Mouse (Mus musculus): ENCODE measurements around the gene Numbl. TPM values are rescaled to one million over a fixed set of nuclear protein-coding genes. Genes with fewer than 3 reads are reported as not detected.

Numbl gene
- total and polyA plus RNA-seq, 3 experiments, result 1.3 to 5.7 (median 4.5) TPM

GRCm38 (mm10) chr7:27231693-27232331, 26.4 kb upstream of the Numbl start:
- Histone ChIP-seq H3K4me3 (ENCODE audit: low read depth, low read length) (no peak overlapping the region), H3K27me3 (ENCODE audit: insufficient read depth, low read length) (no peaks in the 10 kb centered on the region), H3K9me3 (replicated peaks) (no peaks in the 10 kb centered on the region), H3K4me1 (ENCODE audit: insufficient read depth, low read depth, low read length) (peaks cover 52% of the 10 kb centered on the region), H3K36me3 (replicated peaks) (peaks cover 29% of the 10 kb centered on the region)
- DNase-seq (ENCODE audit: low spot score), result no peak
- no peak for ATAC-seq (ENCODE audit: extremely low read depth, insufficient number of reproducible peaks, low FRiP score, poor library complexity, severe bottlenecking)
- TF ChIP-seq GATA1 (IDR thresholded peaks at IDR 0.05; ENCODE audit: borderline replicate concordance, low read length) (no peak), GATA2 (IDR thresholded peaks at IDR 0.05; ENCODE audit: borderline replicate concordance, low read depth, low read length) (no peak), CTCF (IDR thresholded peaks at IDR 0.05; ENCODE audit: low read depth, low read length) (no peak), POLR2AphosphoS5 (IDR thresholded peaks at IDR 0.05; ENCODE audit: insufficient replicate concordance, low read depth, low read length) (no peak), TAL1 (conservative IDR thresholded peaks at IDR 0.05; ENCODE audit: low read depth, low read length) (no peak)

GRCm38 (mm10) chr7:27232781-27233281, 25.4 kb upstream of the Numbl start, which contains the start of gene Coq8b:
Coq8b (plus strand) TSS chr7:27233023.
- no peaks in the 10 kb centered on the region for H3K27me3 ChIP-seq (ENCODE audit: insufficient read depth, low read length)
- DNase-seq (ENCODE audit: low spot score), result peak; percentile 97
- TF ChIP-seq POLR2AphosphoS5 (IDR thresholded peaks at IDR 0.05; ENCODE audit: insufficient replicate concordance, low read depth, low read length) (no peak), GATA2 (IDR thresholded peaks at IDR 0.05; ENCODE audit: borderline replicate concordance, low read depth, low read length) (no peak), TAL1 (conservative IDR thresholded peaks at IDR 0.05; ENCODE audit: low read depth, low read length) (no peak), GATA1 (IDR thresholded peaks at IDR 0.05; ENCODE audit: borderline replicate concordance, low read length) (no peak), CTCF (IDR thresholded peaks at IDR 0.05; ENCODE audit: low read depth, low read length) (no peak)

GRCm38 (mm10) chr7:27233300-27233699, 24.9 kb upstream of the Numbl start:
- peak overlapping the region; percentile 77 for H3K4me3 ChIP-seq (ENCODE audit: low read depth, low read length)
- no peaks in the 10 kb centered on the region for H3K9me3 ChIP-seq (replicated peaks)
- H3K36me3 ChIP-seq (replicated peaks), result peaks cover 38% of the 10 kb centered on the region
- DNase-seq (ENCODE audit: low spot score), result no peak
- TF ChIP-seq TAL1 (conservative IDR thresholded peaks at IDR 0.05; ENCODE audit: low read depth, low read length) (no peak), CTCF (IDR thresholded peaks at IDR 0.05; ENCODE audit: low read depth, low read length) (no peak), GATA1 (IDR thresholded peaks at IDR 0.05; ENCODE audit: borderline replicate concordance, low read length) (no peak), POLR2AphosphoS5 (IDR thresholded peaks at IDR 0.05; ENCODE audit: insufficient replicate concordance, low read depth, low read length) (no peak), GATA2 (IDR thresholded peaks at IDR 0.05; ENCODE audit: borderline replicate concordance, low read depth, low read length) (no peak)
- no peaks in the 10 kb centered on the region for H3K27me3 ChIP-seq (ENCODE audit: insufficient read depth, low read length)
- H3K4me1 ChIP-seq (ENCODE audit: insufficient read depth, low read depth, low read length), result peaks cover 42% of the 10 kb centered on the region
- ATAC-seq (ENCODE audit: extremely low read depth, insufficient number of reproducible peaks, low FRiP score, poor library complexity, severe bottlenecking), result no peak

More at GRCm38 (mm10) chr7:27232781-27233281, 25.4 kb upstream of the Numbl start, which contains the start of gene Coq8b:
- Histone ChIP-seq H3K36me3 (replicated peaks) (peaks cover 35% of the 10 kb centered on the region), H3K9me3 (replicated peaks) (no peaks in the 10 kb centered on the region), H3K4me3 (ENCODE audit: low read depth, low read length) (peak within 1 kb of the TSS; percentile 77), H3K4me1 (ENCODE audit: insufficient read depth, low read depth, low read length) (peaks cover 45% of the 10 kb centered on the region)
- peak; percentile 91 for ATAC-seq (ENCODE audit: extremely low read depth, insufficient number of reproducible peaks, low FRiP score, poor library complexity, severe bottlenecking)

- Histone ChIP-seq H3K4me1 (ENCODE audit: insufficient read depth, low read depth, low read length) (peaks cover 34% of the 10 kb centered on the region), H3K4me3 (ENCODE audit: low read depth, low read length) (no peak overlapping the region), H3K27me3 (ENCODE audit: insufficient read depth, low read length) (no peaks in the 10 kb centered on the region), H3K36me3 (replicated peaks) (peaks cover 60% of the 10 kb centered on the region), H3K9me3 (replicated peaks) (no peaks in the 10 kb centered on the region)
- ATAC-seq (ENCODE audit: extremely low read depth, insufficient number of reproducible peaks, low FRiP score, poor library complexity, severe bottlenecking) (no peak), DNase-seq (ENCODE audit: low spot score) (no peak)
- no peak for TF ChIP-seq POLR2AphosphoS5 (IDR thresholded peaks at IDR 0.05; ENCODE audit: insufficient replicate concordance, low read depth, low read length)
- no peak for TF ChIP-seq CTCF (IDR thresholded peaks at IDR 0.05; ENCODE audit: low read depth, low read length)
- TF ChIP-seq GATA2 (IDR thresholded peaks at IDR 0.05; ENCODE audit: borderline replicate concordance, low read depth, low read length), result no peak
Measured at GRCm38 (mm10) chr7:27235726-27236125, 22.5 kb upstream of the Numbl start.

GRCm38 (mm10) chr7:27237527-27237926, 20.7 kb upstream of the Numbl start:
- H3K9me3 ChIP-seq (replicated peaks), result no peaks in the 10 kb centered on the region
- no peak for ATAC-seq (ENCODE audit: extremely low read depth, insufficient number of reproducible peaks, low FRiP score, poor library complexity, severe bottlenecking)
- H3K27me3 ChIP-seq (ENCODE audit: insufficient read depth, low read length), result no peaks in the 10 kb centered on the region
- H3K4me3 ChIP-seq (ENCODE audit: low read depth, low read length), result no peak overlapping the region
- DNase-seq (ENCODE audit: low spot score), result no peak
- TF ChIP-seq GATA1 (IDR thresholded peaks at IDR 0.05; ENCODE audit: borderline replicate concordance, low read length) (no peak), CTCF (IDR thresholded peaks at IDR 0.05; ENCODE audit: low read depth, low read length) (no peak), POLR2AphosphoS5 (IDR thresholded peaks at IDR 0.05; ENCODE audit: insufficient replicate concordance, low read depth, low read length) (no peak), TAL1 (conservative IDR thresholded peaks at IDR 0.05; ENCODE audit: low read depth, low read length) (no peak), GATA2 (IDR thresholded peaks at IDR 0.05; ENCODE audit: borderline replicate concordance, low read depth, low read length) (no peak)
- peaks cover 78% of the 10 kb centered on the region for H3K36me3 ChIP-seq (replicated peaks)
- H3K4me1 ChIP-seq (ENCODE audit: insufficient read depth, low read depth, low read length), result peaks cover 26% of the 10 kb centered on the region

- H3K36me3 ChIP-seq (replicated peaks), result peaks cover 89% of the 10 kb centered on the region
- peaks cover 20% of the 10 kb centered on the region for H3K4me1 ChIP-seq (ENCODE audit: insufficient read depth, low read depth, low read length)
- H3K4me3 ChIP-seq (ENCODE audit: low read depth, low read length), result no peak overlapping the region
- DNase-seq (ENCODE audit: low spot score) (no peak), ATAC-seq (ENCODE audit: extremely low read depth, insufficient number of reproducible peaks, low FRiP score, poor library complexity, severe bottlenecking) (no peak)
- TF ChIP-seq TAL1 (conservative IDR thresholded peaks at IDR 0.05; ENCODE audit: low read depth, low read length) (no peak), GATA1 (IDR thresholded peaks at IDR 0.05; ENCODE audit: borderline replicate concordance, low read length) (no peak), CTCF (IDR thresholded peaks at IDR 0.05; ENCODE audit: low read depth, low read length) (no peak), GATA2 (IDR thresholded peaks at IDR 0.05; ENCODE audit: borderline replicate concordance, low read depth, low read length) (no peak), POLR2AphosphoS5 (IDR thresholded peaks at IDR 0.05; ENCODE audit: insufficient replicate concordance, low read depth, low read length) (no peak)
- H3K9me3 ChIP-seq (replicated peaks), result no peaks in the 10 kb centered on the region
- no peaks in the 10 kb centered on the region for H3K27me3 ChIP-seq (ENCODE audit: insufficient read depth, low read length)
Measured at GRCm38 (mm10) chr7:27238568-27238967, 19.7 kb upstream of the Numbl start.

Data from G1E (cell line).